Mouse (Mus musculus) forebrain, embryonic 13.5 days (tissue): Measurements from ENCODE around the gene Vwa3b. TPM values are rescaled to one million over a fixed set of nuclear protein-coding genes. Genes with fewer than 3 reads are reported as not detected.

ENCODE experiments used
- ATAC-seq: fragments of 200-750 bp; cut with Nextera tagmentation; 2 replicates; pipeline ENCODE4 v1.8.0; 2017
- H3K27ac ChIP-seq: fragments of 300-500 bp; sonication (generic); 2 replicates; pipeline ENCODE4 v1.5.1; 2015; ENCODE audit warnings: inconsistent platforms, mild to moderate bottlenecking, moderate library complexity
- H3K27me3 ChIP-seq: fragments of 300-500 bp; sonication (generic); 2 replicates; pipeline ENCODE4 v1.6.1; 2015; ENCODE audit warnings: mild to moderate bottlenecking, inconsistent platforms
- H3K36me3 ChIP-seq: fragments of 300-500 bp; sonication (generic); 2 replicates; pipeline ENCODE4 v1.6.1; 2015; ENCODE audit warnings: mild to moderate bottlenecking, inconsistent platforms; ENCODE audit not compliant: poor library complexity, severe bottlenecking
- H3K4me1 ChIP-seq: fragments of 300-500 bp; sonication (generic); 2 replicates; pipeline ENCODE4 v1.6.1; 2015; ENCODE audit warnings: inconsistent platforms
- H3K4me2 ChIP-seq: fragments of 300-500 bp; sonication (generic); 2 replicates; pipeline ENCODE4 v1.6.1; 2015; ENCODE audit warnings: inconsistent platforms, mild to moderate bottlenecking, moderate library complexity
- H3K4me3 ChIP-seq: fragments of 300-500 bp; sonication (generic); 2 replicates; pipeline ENCODE4 v1.5.1; 2015; ENCODE audit warnings: mild to moderate bottlenecking, inconsistent platforms
- H3K9ac ChIP-seq: fragments of 300-500 bp; sonication (generic); 2 replicates; pipeline ENCODE4 v1.6.1; 2015; ENCODE audit warnings: mild to moderate bottlenecking, inconsistent platforms
- H3K9me3 ChIP-seq: fragments of 300-500 bp; sonication (generic); replicated peaks from 2 replicates; pipeline ENCODE4 v1.6.1; 2016; ENCODE audit warnings: inconsistent platforms
- WGBS: fragments of 180-500 bp; shearing (Covaris S2); methylation state at CpG from one replicate; pipeline ENCODE4 v1.1.7; 2015; 5-methylcytosine and 5-hydroxymethylcytosine counted together
- polyA plus RNA-seq: library from polyadenylated mRNA; unstranded; fragments of >200 nt; fragmentation: Nextera tagmentation; extraction: Ambion mirVana; gene quantifications from 2 replicates; pipeline ENCODE4 v1.2.1, GENCODE M21; 2015

The Vwa3b gene
- polyA plus RNA-seq = 0.88 and 1.2 TPM in 2 replicates

DNA sequence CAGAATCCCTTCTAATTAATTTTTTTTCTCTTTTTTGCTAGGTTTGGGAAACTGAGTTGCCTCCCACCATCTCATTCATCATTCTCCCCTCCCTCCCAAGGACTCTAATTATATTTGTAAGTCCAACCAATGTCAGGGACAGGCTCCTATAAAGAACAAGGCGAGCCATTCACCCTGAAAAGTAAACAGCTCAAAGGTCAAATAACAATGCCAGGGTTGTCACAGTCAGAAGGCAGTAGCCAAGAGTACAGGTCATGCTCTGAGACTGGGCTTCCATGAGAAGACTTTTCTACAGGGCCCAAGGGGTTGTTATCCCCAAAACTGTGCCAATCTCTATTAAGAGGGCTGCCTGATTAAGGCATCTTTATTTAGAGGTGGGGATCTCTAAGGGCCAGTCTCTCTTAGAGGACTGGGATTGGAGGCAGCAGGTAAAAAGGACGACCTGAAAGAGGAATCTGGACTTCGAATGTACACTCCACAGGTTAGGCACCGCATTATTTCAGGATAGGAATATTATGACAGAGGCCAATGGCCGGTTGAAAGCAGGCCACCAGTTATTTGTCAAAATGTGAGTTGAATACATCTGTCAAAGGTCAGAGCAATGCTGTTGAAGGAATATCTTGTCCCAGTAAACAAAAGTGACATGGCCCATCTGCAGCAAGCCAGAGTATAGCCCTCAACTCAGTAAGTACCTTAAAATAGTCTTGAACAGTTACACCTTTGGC, at the start of gene Vwa3b:
Gene Vwa3b (plus strand): TSS at position 635 of the 725 bp plus-strand sequence.
- no peak within 1 kb of the TSS for H3K9ac ChIP-seq
- no peaks in the 10 kb centered on the region for H3K27me3 ChIP-seq
- no peak within 1 kb of the TSS for H3K27ac ChIP-seq
- H3K36me3 ChIP-seq = no peaks in the 10 kb centered on the region
- no peaks in the 10 kb centered on the region for H3K9me3 ChIP-seq
- H3K4me3 ChIP-seq = no peak within 1 kb of the TSS
- 77% methylated on average over 5 of the region's 5 CpGs for WGBS
- no peak for ATAC-seq
- no peak within 1 kb of the TSS for H3K4me2 ChIP-seq
- H3K4me1 ChIP-seq = peaks cover 11% of the 10 kb centered on the region

DNA sequence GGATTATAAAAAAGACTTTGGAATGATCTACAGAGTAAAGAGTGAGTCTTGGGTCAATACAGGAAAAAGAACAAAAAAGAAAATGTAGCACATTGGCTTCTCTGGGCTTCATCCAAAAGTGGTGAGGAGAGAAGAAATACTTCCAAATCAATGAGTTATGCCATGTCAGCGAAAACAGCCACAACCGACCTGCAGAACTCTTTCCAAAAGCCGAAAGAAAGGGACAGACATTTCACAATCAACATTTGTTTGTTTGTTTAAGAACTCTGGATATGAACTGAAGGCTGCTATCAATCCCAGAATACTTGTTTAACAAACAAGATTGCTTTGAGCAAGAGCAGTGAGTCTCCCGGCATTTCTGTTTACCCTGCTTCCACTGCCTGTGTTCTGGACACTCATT, 49.6 kb upstream of the Vwa3b start:
- Histone ChIP-seq H3K27ac (no peak overlapping the region), H3K9ac (no peak overlapping the region), H3K9me3 (no peaks in the 10 kb centered on the region), H3K27me3 (no peaks in the 10 kb centered on the region), H3K4me3 (no peak overlapping the region), H3K4me1 (no peaks in the 10 kb centered on the region), H3K36me3 (no peaks in the 10 kb centered on the region), H3K4me2 (no peak overlapping the region)
- no peak for ATAC-seq
- WGBS = 93% methylated on average over 4 of the region's 4 CpGs

DNA sequence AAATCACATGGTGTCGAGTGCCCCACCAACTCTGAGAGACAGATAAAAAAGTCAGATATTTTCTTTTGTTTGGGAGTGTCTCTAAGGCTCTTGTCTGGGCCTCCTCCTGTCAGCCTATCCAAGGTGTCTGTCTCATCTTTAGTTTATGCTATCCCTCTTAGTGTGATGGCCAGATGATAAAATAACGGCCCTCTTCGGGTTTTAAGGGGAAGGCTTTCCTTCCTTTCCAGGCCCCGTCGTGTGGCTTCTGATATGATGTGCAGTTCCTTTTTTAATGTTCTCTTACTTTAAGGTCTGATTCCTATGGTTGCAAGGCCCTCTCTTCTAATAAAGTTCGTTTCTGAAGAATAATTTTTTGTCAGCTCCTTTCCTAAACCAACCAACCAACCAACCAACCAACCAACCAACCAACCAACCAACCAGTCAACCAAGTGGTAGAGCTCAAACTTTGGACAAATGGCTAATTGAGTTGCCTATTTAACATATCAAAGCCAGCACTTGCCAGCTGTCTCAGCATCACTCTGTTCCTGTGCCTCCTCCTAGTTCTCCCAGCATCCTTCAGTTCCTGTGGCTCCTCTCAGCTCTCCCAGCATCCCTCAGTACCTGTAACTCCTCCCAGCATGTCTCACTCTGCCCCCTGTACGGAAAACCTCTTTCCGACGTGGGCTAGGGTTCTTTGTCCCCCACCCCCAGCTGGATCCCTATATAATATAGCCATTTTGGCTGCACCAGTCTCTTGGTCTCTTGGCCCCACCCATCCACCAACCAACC, 44.0 kb upstream of the Vwa3b start:
- no peak overlapping the region for H3K27ac ChIP-seq
- no peaks in the 10 kb centered on the region for H3K27me3 ChIP-seq
- H3K4me3 ChIP-seq = no peak overlapping the region
- 89% methylated on average over 9 of the region's 9 CpGs for WGBS
- no peak overlapping the region for H3K4me2 ChIP-seq
- H3K4me1 ChIP-seq = peaks cover 15% of the 10 kb centered on the region; the same call in 1 of the 2 replicates
- H3K9me3 ChIP-seq = no peaks in the 10 kb centered on the region
- H3K9ac ChIP-seq = no peak overlapping the region
- ATAC-seq = no peak
- no peaks in the 10 kb centered on the region for H3K36me3 ChIP-seq

DNA sequence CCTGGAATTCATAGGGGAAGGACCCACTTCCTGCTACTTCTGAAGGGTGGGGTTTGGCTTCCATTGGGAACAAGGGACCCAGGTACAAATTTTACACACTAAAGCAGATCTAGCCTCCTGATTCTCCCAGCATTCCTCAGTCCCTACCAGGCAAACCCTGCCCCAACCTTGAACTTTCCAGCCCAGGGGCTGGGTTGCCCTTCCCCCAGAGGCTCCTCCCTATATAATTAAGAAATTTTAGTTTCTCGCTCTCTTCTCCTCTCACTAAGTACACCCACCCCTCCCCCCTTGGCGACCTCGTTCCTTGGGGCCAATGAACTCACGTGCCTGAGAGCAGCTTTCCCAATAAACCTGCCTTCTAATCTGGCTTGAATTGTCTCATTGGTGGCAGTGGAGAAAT, 42.6 kb upstream of the Vwa3b start:
- Histone ChIP-seq H3K9me3 (no peaks in the 10 kb centered on the region), H3K9ac (no peak overlapping the region), H3K4me2 (no peak overlapping the region), H3K36me3 (no peaks in the 10 kb centered on the region), H3K27ac (no peak overlapping the region), H3K4me3 (no peak overlapping the region), H3K27me3 (no peaks in the 10 kb centered on the region), H3K4me1 (peaks cover 15% of the 10 kb centered on the region; the same call in 1 of the 2 replicates)
- ATAC-seq = no peak
- 27% methylated on average over 4 of the region's 4 CpGs for WGBS

DNA sequence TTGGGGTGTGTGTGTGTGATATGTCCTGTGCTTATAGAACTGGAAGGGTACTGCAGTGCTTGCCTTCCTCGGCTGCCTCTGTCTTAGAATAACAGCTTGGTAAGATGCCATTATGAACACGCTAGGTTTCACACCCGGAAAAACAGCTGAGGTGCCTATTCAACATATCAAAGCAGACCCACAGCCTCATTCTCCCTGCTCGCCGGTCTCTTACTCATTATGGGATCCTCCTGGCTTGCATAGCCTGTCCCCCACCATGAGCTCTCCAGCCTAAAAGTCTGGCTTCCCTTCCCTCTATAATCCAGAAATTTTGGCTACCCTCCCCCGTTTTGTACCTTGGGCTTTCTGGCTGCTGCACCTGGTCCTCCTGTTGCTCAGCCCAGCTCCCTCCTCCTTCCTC, 42.0 kb upstream of the Vwa3b start:
- WGBS = 16% methylated on average over 6 of the region's 6 CpGs
- no peaks in the 10 kb centered on the region for H3K27me3 ChIP-seq

DNA sequence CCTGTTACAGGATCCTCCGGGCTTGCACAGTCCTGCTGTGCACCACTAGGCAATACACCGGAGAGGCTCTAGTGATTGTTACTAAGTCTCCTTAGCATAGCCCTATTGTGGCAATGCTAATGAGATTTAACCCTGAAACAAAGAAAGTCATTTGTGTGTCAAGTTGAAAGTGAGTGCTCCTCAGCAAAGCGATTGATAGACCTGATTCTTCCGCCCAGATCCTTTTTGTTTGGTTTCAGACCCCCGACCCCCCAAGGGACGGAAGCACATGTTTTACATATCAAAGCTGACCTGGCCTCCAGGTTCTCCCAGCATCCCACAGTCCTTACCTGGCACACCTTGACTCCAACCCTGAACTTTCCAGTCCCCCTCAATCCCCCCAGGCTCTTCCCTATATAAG, 40.5 kb upstream of the Vwa3b start:
- 10% methylated on average over 6 of the region's 6 CpGs for WGBS
- H3K27me3 ChIP-seq = no peaks in the 10 kb centered on the region
- H3K4me3 ChIP-seq = no peak overlapping the region
- ATAC-seq = no peak
- H3K4me2 ChIP-seq = no peak overlapping the region
- H3K9me3 ChIP-seq = no peaks in the 10 kb centered on the region
- H3K4me1 ChIP-seq = peaks cover 15% of the 10 kb centered on the region; the same call in 1 of the 2 replicates
- no peaks in the 10 kb centered on the region for H3K36me3 ChIP-seq
- H3K27ac ChIP-seq = no peak overlapping the region
- H3K9ac ChIP-seq = no peak overlapping the region

More for the DNA sequence above, 42.0 kb upstream of the Vwa3b start:
- Histone ChIP-seq H3K9me3 (no peaks in the 10 kb centered on the region), H3K9ac (no peak overlapping the region), H3K4me2 (no peak overlapping the region), H3K4me3 (no peak overlapping the region), H3K27ac (no peak overlapping the region), H3K36me3 (no peaks in the 10 kb centered on the region), H3K4me1 (peaks cover 15% of the 10 kb centered on the region; the same call in 1 of the 2 replicates)
- ATAC-seq = no peak

DNA sequence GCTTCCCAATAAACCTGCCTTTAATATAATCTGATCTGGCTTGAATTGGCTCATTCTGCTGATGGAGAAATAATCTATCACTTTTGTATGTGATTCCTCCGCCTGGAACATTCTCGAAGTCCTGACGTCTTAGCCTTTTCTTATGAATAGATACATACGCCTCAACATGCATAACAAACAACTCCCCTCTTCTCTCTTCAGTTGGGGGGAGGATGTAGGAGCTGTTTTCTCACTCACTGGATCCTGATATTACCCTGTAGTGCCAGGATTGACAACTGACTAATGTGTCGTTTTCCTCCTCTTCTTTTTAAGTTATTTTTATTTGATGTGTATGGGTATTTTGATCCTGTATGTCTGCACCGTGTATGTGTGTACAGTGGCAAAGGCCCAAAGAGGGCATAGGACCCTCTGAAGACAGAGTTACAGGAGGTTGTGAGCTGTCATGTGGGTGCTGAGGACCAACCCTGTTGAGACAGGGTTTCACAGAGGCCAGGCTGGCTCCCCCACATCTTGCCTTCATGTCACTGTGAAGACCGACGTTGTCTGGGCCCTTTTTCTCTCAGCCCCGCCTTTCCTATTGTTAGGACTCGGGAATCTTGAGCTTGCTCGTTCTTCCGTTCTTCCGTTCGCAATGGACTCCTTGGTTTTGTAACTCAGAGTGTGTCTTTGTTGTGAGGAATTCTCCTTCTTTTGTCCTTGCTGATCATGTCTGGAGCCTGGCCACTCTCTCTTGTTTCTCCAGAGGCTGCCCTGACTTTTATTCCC, 39.8 kb upstream of the Vwa3b start:
- Histone ChIP-seq H3K9me3 (no peaks in the 10 kb centered on the region), H3K4me3 (no peak overlapping the region), H3K4me2 (no peak overlapping the region), H3K27me3 (no peaks in the 10 kb centered on the region), H3K36me3 (no peaks in the 10 kb centered on the region), H3K27ac (no peak overlapping the region), H3K9ac (no peak overlapping the region), H3K4me1 (peaks cover 15% of the 10 kb centered on the region; the same call in 1 of the 2 replicates)
- WGBS = 27% methylated on average over 14 of the region's 14 CpGs
- no peak for ATAC-seq

DNA sequence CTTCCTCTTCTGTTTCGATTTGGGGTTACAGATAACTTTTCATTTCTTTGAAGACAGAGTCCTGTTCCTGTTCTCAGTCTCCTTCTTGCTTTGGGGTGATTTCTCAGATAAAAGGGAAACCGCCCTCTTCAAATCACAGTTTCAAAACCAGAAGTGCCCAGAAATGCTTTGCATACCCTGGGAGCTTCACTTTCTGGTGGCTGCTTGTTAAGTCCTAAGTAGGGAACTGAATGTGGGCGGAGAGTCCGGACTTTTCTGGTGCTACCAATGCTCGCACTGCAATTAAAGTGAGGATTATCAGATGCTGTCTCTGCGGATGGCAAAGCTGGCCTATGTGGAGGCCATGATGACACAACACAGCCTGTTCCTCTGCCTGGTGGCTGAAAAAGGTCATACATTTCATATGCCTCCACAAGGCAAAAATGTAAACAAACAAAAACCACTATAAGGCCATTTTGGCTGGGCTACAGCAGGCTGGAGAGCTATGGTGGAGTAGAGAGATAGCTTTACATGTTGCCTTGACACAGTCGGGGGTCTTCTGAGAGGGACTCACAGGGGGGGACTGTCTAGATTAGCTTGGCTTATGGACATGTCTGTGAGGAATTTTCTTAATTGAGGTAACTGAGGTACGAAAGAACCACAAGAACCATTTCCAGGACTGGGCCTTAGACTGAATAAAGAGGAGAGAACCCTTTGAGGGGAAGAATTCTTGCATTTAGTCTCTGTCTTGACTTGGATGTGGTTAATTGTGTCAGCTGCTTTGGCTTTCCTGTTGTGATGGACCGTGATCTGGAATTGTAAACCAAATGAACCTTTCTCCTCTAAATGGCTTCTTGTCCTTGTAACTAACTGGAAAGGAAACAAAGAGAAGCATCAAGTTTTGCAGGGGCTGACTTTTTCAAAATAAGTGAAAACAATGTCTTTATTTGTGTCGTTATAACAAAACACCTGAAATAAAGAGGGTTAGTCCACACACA, 38.9 kb upstream of the Vwa3b start:
- Histone ChIP-seq H3K4me2 (no peak overlapping the region), H3K36me3 (no peaks in the 10 kb centered on the region), H3K9me3 (no peaks in the 10 kb centered on the region), H3K4me1 (peaks cover 15% of the 10 kb centered on the region; the same call in 1 of the 2 replicates), H3K9ac (no peak overlapping the region), H3K27ac (no peak overlapping the region), H3K4me3 (no peak overlapping the region), H3K27me3 (no peaks in the 10 kb centered on the region)
- no peak for ATAC-seq
- 72% methylated on average over 10 of the region's 10 CpGs for WGBS

DNA sequence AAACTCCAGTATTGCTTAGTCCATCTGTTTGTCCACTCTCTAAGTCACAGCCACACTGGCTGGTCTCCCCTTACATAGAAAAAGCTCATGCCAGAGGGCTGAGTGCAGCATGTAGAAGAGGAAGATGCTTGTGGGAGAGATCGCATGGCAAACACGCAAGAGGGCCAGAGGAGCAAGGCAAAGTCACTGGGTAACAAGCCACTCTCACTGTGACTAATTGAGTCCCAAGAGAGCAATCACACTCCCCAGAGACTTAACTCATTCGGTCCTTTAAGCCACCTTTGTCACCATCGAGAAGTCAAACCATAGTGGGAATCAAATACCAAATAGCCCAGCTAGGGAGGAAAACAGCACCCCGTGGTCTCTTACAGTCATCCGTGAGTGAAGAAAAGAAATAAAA, 38.2 kb upstream of the Vwa3b start:
- H3K4me2 ChIP-seq = no peak overlapping the region
- WGBS = 78% methylated on average over 6 of the region's 6 CpGs
- no peak overlapping the region for H3K4me3 ChIP-seq
- H3K36me3 ChIP-seq = no peaks in the 10 kb centered on the region
- H3K9me3 ChIP-seq = no peaks in the 10 kb centered on the region
- ATAC-seq = no peak
- no peak overlapping the region for H3K9ac ChIP-seq
- H3K4me1 ChIP-seq = peaks cover 15% of the 10 kb centered on the region; the same call in 1 of the 2 replicates
- H3K27ac ChIP-seq = no peak overlapping the region
- H3K27me3 ChIP-seq = no peaks in the 10 kb centered on the region

DNA sequence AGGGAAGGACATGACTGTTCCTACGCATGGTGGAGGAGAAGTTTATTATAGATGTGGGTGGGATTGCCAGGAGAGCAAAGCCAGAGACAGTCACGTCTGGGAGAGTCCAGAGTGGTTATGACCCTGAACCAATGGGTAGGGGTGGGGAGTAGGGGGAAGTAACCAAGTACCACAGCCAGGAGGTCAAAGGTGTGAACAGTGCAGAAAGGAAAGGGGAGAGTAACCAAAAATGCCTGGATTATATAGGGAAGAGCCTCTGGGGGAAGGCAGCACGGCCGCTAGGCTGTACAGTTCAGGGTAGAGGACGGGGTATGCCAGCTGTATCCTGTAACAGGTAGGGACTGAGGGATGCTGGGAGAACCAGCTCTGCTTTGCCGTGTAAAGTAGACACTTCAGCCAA, 37.8 kb upstream of the Vwa3b start:
- Histone ChIP-seq H3K9ac (no peak overlapping the region), H3K9me3 (no peaks in the 10 kb centered on the region), H3K4me3 (no peak overlapping the region), H3K36me3 (no peaks in the 10 kb centered on the region), H3K4me1 (peaks cover 15% of the 10 kb centered on the region; the same call in 1 of the 2 replicates), H3K27ac (no peak overlapping the region), H3K4me2 (no peak overlapping the region), H3K27me3 (no peaks in the 10 kb centered on the region)
- ATAC-seq = no peak
- 87% methylated on average over 6 of the region's 6 CpGs for WGBS

DNA sequence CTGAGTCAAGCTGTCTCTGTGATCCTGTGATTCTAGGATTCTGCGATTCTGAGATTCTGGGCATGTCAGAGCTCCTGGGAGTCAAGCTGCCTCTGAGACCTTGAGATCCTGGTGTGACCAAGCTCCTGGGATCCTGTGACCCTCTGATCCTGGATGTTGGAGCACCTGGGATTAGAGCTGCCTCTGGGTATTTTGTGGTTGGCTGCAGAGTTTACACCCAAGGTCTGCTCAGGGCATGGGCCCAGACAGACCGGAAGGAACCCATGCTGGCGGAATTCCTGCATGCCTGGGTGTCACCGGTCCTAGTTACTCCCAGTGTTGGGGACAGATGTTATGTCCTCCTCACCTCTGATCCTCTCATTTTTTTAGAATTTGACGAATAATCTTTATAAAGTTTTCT, 32.1 kb upstream of the Vwa3b start:
- ATAC-seq = no peak
- no peak overlapping the region for H3K4me3 ChIP-seq
- no peaks in the 10 kb centered on the region for H3K27me3 ChIP-seq
- H3K4me2 ChIP-seq = no peak overlapping the region
- H3K36me3 ChIP-seq = no peaks in the 10 kb centered on the region
- H3K9ac ChIP-seq = no peak overlapping the region
- H3K9me3 ChIP-seq = no peaks in the 10 kb centered on the region
- H3K27ac ChIP-seq = no peak overlapping the region
- 99% methylated on average over 5 of the region's 5 CpGs for WGBS
- H3K4me1 ChIP-seq = no peaks in the 10 kb centered on the region
